Mouse (Mus musculus) embryonic facial prominence, embryonic 11.5 days (tissue): Measurements from ENCODE around the gene Tmem179. TPM values are rescaled to one million over a fixed set of nuclear protein-coding genes. Genes with fewer than 3 reads are reported as not detected.

Experiments used
- ATAC-seq: fragments of 200-750 bp; cut with Nextera tagmentation; replicated peaks from 2 replicates; pipeline ENCODE4 v1.8.0; 2017; ENCODE audit warnings: low read depth; ENCODE audit not compliant: insufficient number of reproducible peaks, low FRiP score, low TSS enrichment
- DNase-seq: peaks from one replicate; pipeline ENCODE4 v3.0.0-alpha.2; 2015; ENCODE audit warnings: low spot score
- H3K27ac ChIP-seq: fragments of 300-500 bp; sonication (generic); replicated peaks from 2 replicates; pipeline ENCODE4 v1.5.1; 2014; ENCODE audit warnings: mild to moderate bottlenecking, low read depth, low read length, control low read depth
- H3K27me3 ChIP-seq: fragments of 300-500 bp; sonication (generic); 2 replicates; pipeline ENCODE4 v1.6.1; 2014; ENCODE audit warnings: mild to moderate bottlenecking, low read length, moderate library complexity, mixed read lengths; ENCODE audit not compliant: control insufficient read depth, insufficient read depth
- H3K36me3 ChIP-seq: fragments of 300-500 bp; sonication (generic); replicated peaks from 2 replicates; pipeline ENCODE4 v1.6.1; 2014; ENCODE audit warnings: low read depth, mild to moderate bottlenecking, low read length, moderate library complexity, mixed read lengths; ENCODE audit not compliant: control insufficient read depth, insufficient read depth
- H3K4me1 ChIP-seq: fragments of 300-500 bp; sonication (generic); 2 replicates; pipeline ENCODE4 v1.6.1; 2014; ENCODE audit warnings: low read length, mixed read lengths; ENCODE audit not compliant: control insufficient read depth, insufficient read depth
- H3K4me2 ChIP-seq: fragments of 300-500 bp; sonication (generic); 2 replicates; pipeline ENCODE4 v1.6.1; 2014; ENCODE audit warnings: low read depth, mild to moderate bottlenecking, control low read depth, low read length, moderate library complexity
- H3K4me3 ChIP-seq: fragments of 300-500 bp; sonication (generic); 2 replicates; pipeline ENCODE4 v1.5.1; 2014; ENCODE audit warnings: low read depth, low read length, control low read depth
- H3K9ac ChIP-seq: fragments of 300-500 bp; sonication (generic); replicated peaks from 2 replicates; pipeline ENCODE4 v1.6.1; 2014; ENCODE audit warnings: mild to moderate bottlenecking, control low read depth, low read length
- H3K9me3 ChIP-seq: fragments of 300-500 bp; sonication (generic); replicated peaks from 2 replicates; pipeline ENCODE4 v1.6.1; 2016; ENCODE audit warnings: mild to moderate bottlenecking, low read length, inconsistent platforms, mixed read lengths; ENCODE audit not compliant: control insufficient read depth
- WGBS: fragments of 180-500 bp; shearing (Covaris S2); extraction: QIAGEN DNeasy Blood & Tissue Kit; methylation state at CpG from one replicate; pipeline ENCODE4 v1.1.7; 2014; 5-methylcytosine and 5-hydroxymethylcytosine counted together
- polyA plus RNA-seq: library from polyadenylated mRNA; unstranded; fragments of >200 nt; fragmentation: Nextera tagmentation; extraction: Ambion mirVana; gene quantifications from 2 replicates; pipeline ENCODE4 v1.2.1, GENCODE M21; 2014

The Tmem179 gene
- polyA plus RNA-seq, 1 experiment from 2014 or later: 1.4 TPM

GRCm38 (mm10) chr12:112518105-112518504, 1.6 kb upstream of the Tmem179 start:
- H3K27me3 ChIP-seq: no peaks in the 10 kb centered on the region
- H3K36me3 ChIP-seq: no peaks in the 10 kb centered on the region
- ATAC-seq (0 out of 2 replicates have a peak, but pooled peaks have one; percentile 32), DNase-seq (peak; percentile 58)
- H3K9me3 ChIP-seq: no peaks in the 10 kb centered on the region
- no peaks in the 10 kb centered on the region for H3K4me1 ChIP-seq
- no peak overlapping the region for H3K4me2 ChIP-seq
- no peak overlapping the region for H3K27ac ChIP-seq
- no peak overlapping the region for H3K4me3 ChIP-seq
- WGBS: 31% methylated on average over 4 of the region's 4 CpGs
- H3K9ac ChIP-seq: no peak overlapping the region

DNA sequence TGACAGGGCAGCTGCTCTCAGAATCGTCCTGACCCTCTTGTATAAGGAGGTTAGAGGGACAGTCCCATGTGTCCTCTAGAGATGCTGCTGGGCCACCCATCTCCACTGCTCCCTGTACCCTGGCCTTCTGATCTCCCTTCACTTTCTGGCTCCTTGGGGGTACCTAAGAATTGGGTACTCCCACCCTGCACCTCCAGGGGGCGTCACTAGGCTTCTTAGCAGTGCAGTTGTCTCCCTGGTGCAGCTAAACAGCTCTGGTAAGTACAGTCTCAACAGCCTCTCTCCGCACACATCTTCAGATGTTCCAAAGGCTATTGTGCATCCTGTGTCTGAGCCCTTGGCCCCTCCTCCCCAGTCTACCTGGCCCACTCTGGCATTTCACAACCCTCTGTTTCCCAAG, 1.6 kb downstream of the Tmem179 start:
- 64% methylated on average over 3 of the region's 3 CpGs for WGBS
- Histone ChIP-seq H3K9ac (no peak overlapping the region), H3K9me3 (no peaks in the 10 kb centered on the region), H3K36me3 (no peaks in the 10 kb centered on the region), H3K27ac (no peak overlapping the region), H3K4me2 (no peak overlapping the region), H3K4me1 (peaks cover 3% of the 10 kb centered on the region; the same call in 1 of the 2 replicates), H3K4me3 (no peak overlapping the region), H3K27me3 (peaks cover 8% of the 10 kb centered on the region; the same call in 1 of the 2 replicates)
- DNase-seq (no peak), ATAC-seq (no peak)

DNA sequence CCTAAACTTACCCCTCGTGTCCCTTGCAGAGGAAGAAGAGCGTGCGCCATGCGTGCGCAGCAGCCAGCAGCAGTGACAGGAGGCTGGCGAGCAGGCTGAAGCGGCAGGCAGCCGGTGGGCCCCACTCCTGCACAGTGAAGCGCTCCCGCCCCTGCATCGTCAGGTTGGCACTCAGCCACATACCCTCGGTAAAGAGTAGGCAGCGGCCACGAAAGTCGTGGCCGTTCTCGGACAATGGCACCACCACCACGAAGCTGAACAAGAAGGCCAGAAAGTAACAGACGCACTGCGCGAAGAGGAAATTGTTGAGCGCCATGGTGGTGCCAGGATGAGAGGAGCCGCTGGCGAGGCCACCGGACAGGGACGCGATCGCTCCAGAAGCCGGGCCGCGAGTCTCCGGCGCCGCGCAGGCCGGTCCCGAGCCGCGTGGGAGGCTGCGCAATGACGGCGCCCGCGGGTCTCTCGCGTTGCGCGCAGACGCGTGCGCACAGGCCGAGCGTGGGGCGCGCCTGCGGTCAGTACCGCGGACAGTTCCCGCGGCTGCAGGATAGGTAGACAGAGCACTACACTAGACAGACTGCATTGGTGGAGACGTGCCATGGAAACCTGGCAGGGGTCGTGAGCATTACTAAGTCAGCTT, 5.7 kb downstream of the Tmem179 start:
- peak; percentile 81 for DNase-seq
- Histone ChIP-seq H3K9ac (no peak overlapping the region), H3K27me3 (peaks cover 8% of the 10 kb centered on the region; the same call in 1 of the 2 replicates), H3K9me3 (no peaks in the 10 kb centered on the region), H3K36me3 (no peaks in the 10 kb centered on the region), H3K27ac (no peak overlapping the region), H3K4me2 (peak overlapping the region; percentile 78), H3K4me3 (peak overlapping the region; percentile 31), H3K4me1 (peaks cover 3% of the 10 kb centered on the region; the same call in 1 of the 2 replicates)
- 0 out of 2 replicates have a peak, but pooled peaks have one; percentile 64 for ATAC-seq
- WGBS: 1% methylated on average over 62 of the region's 62 CpGs

- H3K27ac ChIP-seq: no peak overlapping the region
- DNase-seq: no peak
- WGBS: 13% methylated on average over 7 of the region's 7 CpGs
Measured at GRCm38 (mm10) chr12:112510365-112510732, 6.2 kb downstream of the Tmem179 start.

GRCm38 (mm10) chr12:112507984-112508383, 8.6 kb downstream of the Tmem179 start:
- ATAC-seq (no peak), DNase-seq (no peak)
- 75% methylated on average over 3 of the region's 3 CpGs for WGBS
- Histone ChIP-seq H3K9me3 (no peaks in the 10 kb centered on the region), H3K4me3 (no peak overlapping the region), H3K36me3 (no peaks in the 10 kb centered on the region), H3K9ac (no peak overlapping the region), H3K27me3 (peaks cover 8% of the 10 kb centered on the region; the same call in 1 of the 2 replicates), H3K4me1 (peaks cover 3% of the 10 kb centered on the region; the same call in 1 of the 2 replicates), H3K27ac (no peak overlapping the region), H3K4me2 (no peak overlapping the region)

More at GRCm38 (mm10) chr12:112510365-112510732, 6.2 kb downstream of the Tmem179 start:
- Histone ChIP-seq H3K4me1 (peaks cover 3% of the 10 kb centered on the region; the same call in 1 of the 2 replicates), H3K9me3 (no peaks in the 10 kb centered on the region), H3K4me3 (no peak overlapping the region), H3K4me2 (peak overlapping the region; percentile 78), H3K9ac (no peak overlapping the region), H3K27me3 (peaks cover 8% of the 10 kb centered on the region; the same call in 1 of the 2 replicates), H3K36me3 (no peaks in the 10 kb centered on the region)
- no peak for ATAC-seq

- Histone ChIP-seq H3K27ac (no peak overlapping the region), H3K4me3 (no peak overlapping the region), H3K4me2 (no peak overlapping the region), H3K36me3 (no peaks in the 10 kb centered on the region), H3K9ac (no peak overlapping the region), H3K4me1 (peaks cover 3% of the 10 kb centered on the region; the same call in 1 of the 2 replicates), H3K9me3 (no peaks in the 10 kb centered on the region), H3K27me3 (peaks cover 8% of the 10 kb centered on the region; the same call in 1 of the 2 replicates)
- DNase-seq: no peak
- ATAC-seq: 0 out of 2 replicates have a peak, but pooled peaks have one; percentile 10
- 30% methylated on average over 4 of the region's 4 CpGs for WGBS
Measured at GRCm38 (mm10) chr12:112507264-112507663, 9.3 kb downstream of the Tmem179 start.

DNA sequence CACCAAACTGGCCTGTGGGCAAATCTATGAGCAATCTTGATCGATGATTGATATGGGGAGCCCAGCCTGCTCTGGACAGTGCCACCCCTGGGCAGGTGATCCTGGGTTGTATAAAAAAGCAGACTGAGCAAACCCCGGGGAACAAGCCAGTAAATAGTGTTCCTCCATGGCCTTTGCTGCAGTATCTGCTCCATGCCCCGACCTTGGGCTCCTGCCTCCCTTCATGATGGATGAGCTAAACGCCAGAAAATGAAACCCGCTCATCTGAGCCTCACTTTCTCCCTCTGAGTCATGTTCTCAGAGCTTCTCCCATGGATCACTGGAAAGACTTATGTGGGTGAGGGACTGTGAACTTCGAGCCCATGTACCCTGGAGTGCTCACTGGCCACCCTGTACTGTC, 10.3 kb downstream of the Tmem179 start:
- ATAC-seq (no peak), DNase-seq (no peak)
- H3K27ac ChIP-seq: no peak overlapping the region
- no peak overlapping the region for H3K9ac ChIP-seq
- H3K4me3 ChIP-seq: no peak overlapping the region
- H3K4me1 ChIP-seq: peaks cover 3% of the 10 kb centered on the region; the same call in 1 of the 2 replicates
- no peak overlapping the region for H3K4me2 ChIP-seq
- H3K27me3 ChIP-seq: peaks cover 8% of the 10 kb centered on the region; the same call in 1 of the 2 replicates
- WGBS: 82% methylated on average over 6 of the region's 6 CpGs
- H3K9me3 ChIP-seq: no peaks in the 10 kb centered on the region
- no peaks in the 10 kb centered on the region for H3K36me3 ChIP-seq

DNA sequence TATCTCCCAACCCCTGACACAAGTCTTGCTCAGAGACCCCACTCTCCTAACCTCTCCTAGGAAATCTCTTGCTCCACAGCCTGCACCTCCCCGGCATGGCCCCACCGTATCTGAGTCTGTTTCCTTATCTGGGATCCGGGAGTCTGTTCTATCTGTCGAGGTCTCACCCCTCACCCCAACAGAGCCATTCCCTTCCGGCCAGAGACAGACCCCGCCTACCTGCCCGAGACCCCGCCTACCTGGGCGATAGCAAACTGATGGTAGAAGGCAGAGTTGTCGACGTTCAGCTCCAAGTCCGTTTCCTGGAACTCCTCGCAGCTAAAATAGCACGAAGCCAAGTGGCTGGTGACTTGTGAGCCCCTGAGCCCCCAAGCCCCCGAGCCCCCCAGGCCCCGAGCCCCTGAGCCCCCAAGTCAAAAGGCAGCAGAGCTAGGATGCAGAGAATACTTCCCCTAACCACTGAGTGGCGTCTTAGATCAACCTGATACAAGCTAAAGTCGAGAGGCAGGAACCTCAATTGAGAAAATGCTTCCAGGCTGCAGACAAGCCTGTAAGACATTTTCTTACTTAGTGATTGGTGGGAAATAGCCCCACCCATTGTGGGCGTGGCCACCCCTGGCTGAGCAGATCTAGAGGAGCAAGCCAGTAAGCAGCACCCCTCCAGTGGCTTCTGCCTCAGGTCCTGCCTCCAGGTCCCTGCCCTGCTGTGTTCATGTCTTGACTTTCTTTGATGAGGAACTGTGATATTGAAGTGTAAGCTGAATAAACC, 13.4 kb downstream of the Tmem179 start:
- H3K4me2 ChIP-seq: no peak overlapping the region
- WGBS: 33% methylated on average over 19 of the region's 19 CpGs
- no peaks in the 10 kb centered on the region for H3K9me3 ChIP-seq
- no peaks in the 10 kb centered on the region for H3K27me3 ChIP-seq
- no peaks in the 10 kb centered on the region for H3K4me1 ChIP-seq
- no peak overlapping the region for H3K9ac ChIP-seq
- no peak for DNase-seq
- H3K27ac ChIP-seq: no peak overlapping the region
- ATAC-seq: no peak
- no peak overlapping the region for H3K4me3 ChIP-seq
- no peaks in the 10 kb centered on the region for H3K36me3 ChIP-seq
